Mouse (Mus musculus): ENCODE measurements around the gene Desi2.
"Not testable (repeated sequence)": the region's sequence is repeated elsewhere in the genome, so short reads cannot be mapped to it uniquely, and the experiment has no call there.

Gene Desi2

GRCm38 (mm10) chr1:178270635-178271034 is 83.4 kb downstream of the Desi2 start:
- no peak for DNase-seq

DNA sequence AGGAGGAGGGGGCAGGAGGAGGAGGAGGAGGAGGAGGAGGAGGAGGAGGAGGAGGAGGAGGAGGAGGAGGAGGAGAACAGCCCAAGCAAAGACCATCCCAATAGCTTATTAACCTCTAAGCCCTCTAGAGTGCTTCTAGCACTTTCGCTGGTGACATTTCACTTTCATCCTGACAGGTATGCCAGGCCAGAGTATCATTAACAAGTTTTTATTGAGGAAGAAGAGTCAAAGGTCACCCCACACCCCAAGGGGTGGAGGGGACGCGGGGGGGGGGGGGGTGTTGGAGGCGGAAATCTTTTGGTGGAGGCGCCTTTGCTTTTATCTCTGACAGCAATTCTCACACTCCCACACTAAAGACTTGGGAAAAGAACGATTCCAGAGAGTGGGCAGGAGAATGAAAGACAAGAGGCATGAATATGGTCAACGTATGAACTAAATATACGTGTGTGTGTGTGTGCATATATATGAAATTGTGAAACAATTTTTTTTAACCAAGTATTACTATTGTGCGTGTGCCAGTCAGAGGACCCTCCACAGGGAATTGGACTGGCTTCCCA is 88.0 kb downstream of the Desi2 start:
- DNase-seq, result no peak

DNA sequence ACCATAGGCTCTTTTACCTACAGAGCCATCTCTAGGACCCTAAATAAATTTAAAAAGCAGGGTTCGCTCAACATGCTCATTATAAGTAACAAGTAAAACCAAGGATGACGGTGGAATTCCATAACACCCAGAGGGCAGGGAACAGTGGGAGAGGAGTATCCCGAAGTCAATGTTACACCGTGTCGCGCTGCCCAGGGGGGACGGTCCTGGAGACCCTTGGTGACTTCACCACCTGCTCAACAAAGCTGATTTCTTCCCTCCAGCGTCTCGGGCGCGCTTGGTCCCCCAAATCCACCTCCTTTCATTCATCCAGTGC is 88.5 kb downstream of the Desi2 start:
- no peak for DNase-seq

- DNase-seq, result peak; percentile 81
Observed at GRCm38 (mm10) chr1:178276054-178276911, 89.1 kb downstream of the Desi2 start.

GRCm38 (mm10) chr1:178283314-178283713 is 96.1 kb downstream of the Desi2 start:
- DNase-seq, result not testable (repeated sequence)

GRCm38 (mm10) chr1:178283946-178284720 is 96.9 kb downstream of the Desi2 start:
- no peak for DNase-seq

DNA sequence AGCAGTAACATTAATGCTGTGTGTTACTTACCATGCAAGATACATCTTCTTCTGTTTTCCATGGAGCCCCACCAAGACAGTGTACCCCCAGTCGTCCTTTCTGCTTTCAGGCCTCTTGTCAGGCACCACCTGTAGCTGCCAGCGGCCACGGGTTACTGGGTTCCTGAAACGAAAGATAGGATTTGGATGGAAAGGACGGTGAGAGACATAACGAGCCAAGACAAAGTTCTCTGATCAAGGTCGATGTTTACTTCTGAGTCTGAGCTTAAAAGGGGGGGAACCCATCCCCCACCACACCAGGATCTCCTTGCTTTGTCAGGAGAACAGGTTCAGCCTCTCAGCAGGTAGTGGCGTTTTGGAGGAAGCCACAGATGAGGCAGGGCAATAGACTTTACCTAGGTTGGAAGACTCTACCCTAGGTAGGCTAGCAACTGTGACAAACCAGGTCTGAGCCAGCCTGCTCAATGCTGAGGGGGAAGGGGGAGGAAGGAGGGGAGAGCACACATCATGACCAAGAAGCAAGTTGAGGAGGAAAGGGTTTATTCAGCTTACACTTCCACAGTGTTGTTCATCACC is 100.5 kb downstream of the Desi2 start:
- DNase-seq, result no peak

- no peak for DNase-seq
Observed at GRCm38 (mm10) chr1:178291716-178292115, 104.5 kb downstream of the Desi2 start.

DNA sequence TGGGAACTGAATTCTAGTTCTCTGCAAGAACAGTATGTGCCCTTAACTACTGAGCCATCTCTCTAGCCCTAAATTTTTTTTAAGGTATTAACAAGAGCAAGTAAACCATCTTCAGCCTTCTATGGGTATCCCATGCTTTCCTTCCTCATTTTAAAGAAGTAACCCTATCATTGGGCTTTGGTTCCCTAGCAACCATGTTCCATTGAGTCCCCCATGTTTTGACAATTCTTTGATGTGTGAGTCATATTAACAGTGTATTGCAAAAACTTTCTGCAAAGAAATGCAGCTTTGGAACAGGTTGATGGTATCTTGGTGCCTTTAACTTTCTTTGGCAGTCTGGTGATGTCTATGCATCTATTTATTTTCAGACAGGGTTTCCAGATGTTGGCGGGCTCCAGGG is 106.8 kb downstream of the Desi2 start:
- DNase-seq, result no peak

- DNase-seq, result not testable (repeated sequence)
Observed at GRCm38 (mm10) chr1:178301261-178301660, 114.0 kb downstream of the Desi2 start.

- peak; percentile 88 for DNase-seq
Observed at GRCm38 (mm10) chr1:178303425-178303824, 116.2 kb downstream of the Desi2 start.

All from thymus, postnatal 4 days (tissue).